Mouse (Mus musculus): ENCODE data around the gene Eif3i. TPM values are rescaled to one million over a fixed set of nuclear protein-coding genes. Genes with fewer than 3 reads are reported as not detected.

Gene Eif3i
- polyA plus RNA-seq, 1 experiment from 2014 or later: 200 TPM

DNA sequence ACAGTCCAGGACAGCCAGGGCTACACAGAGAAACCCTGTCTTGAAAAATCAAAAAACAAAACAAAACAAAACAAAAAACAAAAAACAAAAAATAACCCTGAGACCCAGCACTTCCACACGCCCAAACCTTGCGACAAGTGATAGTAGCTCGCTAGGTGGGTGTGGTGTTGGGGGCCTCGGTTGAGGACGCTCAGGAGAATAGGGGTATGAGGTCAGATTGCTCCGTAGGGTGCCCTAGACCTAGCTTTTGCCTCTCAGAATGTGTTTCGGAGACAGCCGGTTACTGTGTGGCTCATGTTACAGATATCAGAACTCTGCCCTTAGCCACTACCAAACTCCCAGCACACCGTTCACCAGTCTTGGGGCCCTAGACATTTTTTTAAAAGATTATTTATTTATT lies 14.7 kb downstream of the Eif3i start:
- ATAC-seq (replicated peaks; ENCODE audit: insufficient number of reproducible peaks, low FRiP score, low TSS enrichment): no peak
- 59% methylated on average over 9 of the region's 9 CpGs for WGBS (ENCODE audit: insufficient replicate concordance)
- no peak overlapping the region; the same call in 1 of the 2 replicates for H3K9ac ChIP-seq (ENCODE audit: low read depth, low read length)
- H3K27ac ChIP-seq (ENCODE audit: low read depth, low read length): no peak overlapping the region
- H3K36me3 ChIP-seq (ENCODE audit: control insufficient read depth, insufficient read depth, low read length): no peaks in the 10 kb centered on the region
- H3K4me3 ChIP-seq (ENCODE audit: low read depth, low read length): peak overlapping the region; percentile 55; the same call in 1 of the 2 replicates
- H3K27me3 ChIP-seq (ENCODE audit: control insufficient read depth, insufficient read depth, low read length): no peaks in the 10 kb centered on the region
- peak overlapping the region; percentile 79 for H3K4me2 ChIP-seq
- peaks cover 9% of the 10 kb centered on the region for H3K4me1 ChIP-seq (ENCODE audit: control insufficient read depth, insufficient read depth, low read length)
- no peaks in the 10 kb centered on the region for H3K9me3 ChIP-seq (replicated peaks; ENCODE audit: control insufficient read depth, low read length)

DNA sequence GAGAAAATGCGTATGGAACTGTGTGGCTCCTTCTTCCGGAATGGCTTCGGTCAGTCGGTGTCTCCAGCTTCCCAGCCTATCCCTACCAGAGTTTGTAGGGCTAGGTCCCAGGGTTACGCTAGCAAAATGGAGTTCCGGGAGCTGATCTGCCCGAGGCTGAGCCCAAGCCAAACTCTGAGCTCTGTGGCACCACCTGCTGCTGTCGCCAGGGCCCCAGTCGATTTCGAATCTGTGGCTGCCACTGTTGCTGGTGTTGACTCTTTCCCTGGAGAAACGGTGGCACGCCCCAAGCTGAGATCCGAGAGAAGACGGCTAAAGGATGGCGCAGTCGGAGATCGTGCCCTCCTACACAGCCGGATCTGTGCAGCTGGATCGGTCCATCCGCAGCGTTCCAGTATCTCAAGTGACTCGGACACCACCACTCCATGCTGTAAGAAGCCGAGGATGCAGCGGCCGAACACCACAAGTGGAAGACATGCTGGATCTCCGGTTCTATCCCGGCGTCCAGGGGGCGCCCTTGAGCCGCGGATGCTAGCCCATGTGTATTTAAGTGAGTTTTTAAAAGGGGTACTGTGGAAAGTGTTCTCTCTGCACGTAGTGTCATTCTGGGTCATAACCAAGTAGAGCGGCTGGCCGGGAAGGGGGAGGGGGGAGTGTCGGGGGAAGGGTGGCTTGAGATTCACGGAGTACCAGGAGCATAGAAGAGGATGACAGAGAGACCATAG lies 15.4 kb downstream of the Eif3i start:
- H3K4me3 ChIP-seq (ENCODE audit: low read depth, low read length): peak overlapping the region; percentile 55
- no peaks in the 10 kb centered on the region for H3K27me3 ChIP-seq (ENCODE audit: control insufficient read depth, insufficient read depth, low read length)
- peak; percentile 66 for ATAC-seq (replicated peaks; ENCODE audit: insufficient number of reproducible peaks, low FRiP score, low TSS enrichment)
- H3K27ac ChIP-seq (ENCODE audit: low read depth, low read length): peak overlapping the region; percentile 62
- peak overlapping the region; percentile 79 for H3K4me2 ChIP-seq
- peaks cover 9% of the 10 kb centered on the region for H3K4me1 ChIP-seq (ENCODE audit: control insufficient read depth, insufficient read depth, low read length)
- 3% methylated on average over 36 of the region's 36 CpGs for WGBS (ENCODE audit: insufficient replicate concordance)
- no peaks in the 10 kb centered on the region for H3K36me3 ChIP-seq (ENCODE audit: control insufficient read depth, insufficient read depth, low read length)
- peak overlapping the region; percentile 70 for H3K9ac ChIP-seq (ENCODE audit: low read depth, low read length)
- H3K9me3 ChIP-seq (replicated peaks; ENCODE audit: control insufficient read depth, low read length): no peaks in the 10 kb centered on the region

DNA sequence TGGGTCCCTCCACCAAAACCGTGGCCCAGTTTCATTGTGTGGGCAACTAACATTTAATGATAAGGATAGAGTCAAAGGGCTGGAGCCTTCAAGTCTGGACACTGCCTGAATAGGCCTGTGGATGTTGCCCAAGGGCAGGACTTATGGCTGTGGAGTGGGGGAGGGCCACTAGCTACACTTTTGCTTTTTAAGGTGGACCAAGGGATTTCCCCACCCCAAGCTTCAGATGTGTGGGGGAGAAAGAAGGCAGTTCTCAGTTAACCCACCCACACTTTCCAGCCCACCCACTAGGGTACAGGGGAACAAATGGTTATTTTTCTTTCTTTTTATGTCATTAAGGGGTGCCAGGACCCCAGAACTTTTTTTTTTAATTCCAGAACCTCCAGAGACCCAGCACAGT lies 16.1 kb downstream of the Eif3i start:
- 54% methylated on average over 1 of the region's 1 CpGs for WGBS (ENCODE audit: insufficient replicate concordance)
- Histone ChIP-seq H3K36me3 (ENCODE audit: control insufficient read depth, insufficient read depth, low read length) (no peaks in the 10 kb centered on the region), H3K9me3 (replicated peaks; ENCODE audit: control insufficient read depth, low read length) (no peaks in the 10 kb centered on the region), H3K9ac (ENCODE audit: low read depth, low read length) (peak overlapping the region; percentile 70), H3K27me3 (ENCODE audit: control insufficient read depth, insufficient read depth, low read length) (no peaks in the 10 kb centered on the region), H3K4me1 (ENCODE audit: control insufficient read depth, insufficient read depth, low read length) (peaks cover 9% of the 10 kb centered on the region), H3K4me2 (peak overlapping the region; percentile 79), H3K27ac (ENCODE audit: low read depth, low read length) (peak overlapping the region; percentile 62; the same call in 1 of the 2 replicates), H3K4me3 (ENCODE audit: low read depth, low read length) (peak overlapping the region; percentile 55)
- no peak for ATAC-seq (replicated peaks; ENCODE audit: insufficient number of reproducible peaks, low FRiP score, low TSS enrichment)

DNA sequence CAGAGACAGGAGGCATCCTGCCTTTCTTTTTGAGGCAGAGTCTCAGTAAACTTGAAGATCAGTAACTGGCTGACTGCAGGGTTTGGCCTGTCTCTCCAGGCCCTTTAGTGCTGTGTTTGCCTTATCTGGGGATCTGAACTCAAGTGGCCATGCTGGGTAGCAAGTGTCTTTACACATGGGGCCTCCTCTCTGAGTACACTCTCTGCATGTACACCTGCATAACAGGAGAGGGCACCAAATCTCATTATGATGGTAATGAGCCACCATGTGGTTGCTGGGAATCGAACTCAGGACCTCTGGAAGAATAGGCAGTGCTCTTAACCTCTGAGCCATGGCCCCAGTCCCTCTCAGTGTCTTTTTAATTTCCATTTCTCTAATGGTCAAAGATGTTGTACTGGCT lies 18.2 kb downstream of the Eif3i start:
- ATAC-seq (replicated peaks; ENCODE audit: insufficient number of reproducible peaks, low FRiP score, low TSS enrichment): no peak
- Histone ChIP-seq H3K4me3 (ENCODE audit: low read depth, low read length) (no peak overlapping the region), H3K4me1 (ENCODE audit: control insufficient read depth, insufficient read depth, low read length) (peaks cover 6% of the 10 kb centered on the region), H3K9me3 (replicated peaks; ENCODE audit: control insufficient read depth, low read length) (no peaks in the 10 kb centered on the region), H3K36me3 (ENCODE audit: control insufficient read depth, insufficient read depth, low read length) (no peaks in the 10 kb centered on the region), H3K27me3 (ENCODE audit: control insufficient read depth, insufficient read depth, low read length) (no peaks in the 10 kb centered on the region), H3K4me2 (no peak overlapping the region), H3K9ac (ENCODE audit: low read depth, low read length) (no peak overlapping the region), H3K27ac (ENCODE audit: low read depth, low read length) (no peak overlapping the region)
- WGBS (ENCODE audit: insufficient replicate concordance): 78% methylated on average over 1 of the region's 1 CpGs

DNA sequence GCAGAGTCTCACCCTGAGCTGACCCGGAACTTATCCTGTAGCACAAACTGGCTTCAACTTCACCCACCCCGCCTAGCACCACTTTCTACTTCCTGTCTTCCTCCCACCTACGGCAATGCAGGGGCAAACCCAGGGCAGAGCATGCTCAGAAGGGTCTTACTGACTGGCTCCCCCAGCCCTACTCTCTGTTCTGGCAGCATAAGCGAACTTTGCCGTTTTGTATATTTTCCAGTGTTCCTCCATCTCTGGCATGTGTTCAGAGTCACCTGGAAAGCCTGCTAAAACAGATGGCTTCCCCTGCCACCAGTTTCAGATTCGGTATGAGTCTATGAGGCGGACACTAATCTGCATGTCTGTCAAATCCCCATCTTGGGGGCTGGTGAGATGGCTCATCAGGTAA lies 20.1 kb downstream of the Eif3i start:
- H3K36me3 ChIP-seq (ENCODE audit: control insufficient read depth, insufficient read depth, low read length): no peaks in the 10 kb centered on the region
- no peak overlapping the region for H3K4me2 ChIP-seq
- H3K9me3 ChIP-seq (replicated peaks; ENCODE audit: control insufficient read depth, low read length): no peaks in the 10 kb centered on the region
- 66% methylated on average over 7 of the region's 7 CpGs for WGBS (ENCODE audit: insufficient replicate concordance)
- no peak overlapping the region; the same call in 1 of the 2 replicates for H3K27ac ChIP-seq (ENCODE audit: low read depth, low read length)
- no peak for ATAC-seq (replicated peaks; ENCODE audit: insufficient number of reproducible peaks, low FRiP score, low TSS enrichment)
- no peak overlapping the region for H3K4me3 ChIP-seq (ENCODE audit: low read depth, low read length)
- no peak overlapping the region for H3K9ac ChIP-seq (ENCODE audit: low read depth, low read length)
- peaks cover 9% of the 10 kb centered on the region for H3K4me1 ChIP-seq (ENCODE audit: control insufficient read depth, insufficient read depth, low read length)
- H3K27me3 ChIP-seq (ENCODE audit: control insufficient read depth, insufficient read depth, low read length): no peaks in the 10 kb centered on the region

DNA sequence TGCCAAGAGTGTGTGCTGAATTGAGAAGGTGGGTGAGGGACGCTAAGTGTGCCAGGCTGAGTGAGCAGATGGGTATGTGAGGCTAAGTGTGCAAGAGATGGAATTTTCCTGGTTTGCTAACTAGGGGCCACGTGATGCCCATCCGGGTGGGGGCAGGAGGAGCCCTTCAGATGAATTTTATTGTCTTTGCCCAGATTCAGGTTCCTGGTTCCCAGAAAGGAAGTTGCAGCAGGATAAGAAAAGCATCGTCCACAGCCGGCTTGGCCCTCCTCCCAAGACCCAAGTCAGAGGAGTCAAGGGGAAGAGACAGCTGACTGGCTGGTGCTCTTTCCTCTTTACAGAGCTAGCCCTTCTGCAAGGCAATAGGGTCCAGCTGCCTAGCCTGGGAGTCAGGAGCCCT lies 22.0 kb downstream of the Eif3i start, which contains the start of gene Fam167b:
TSS of gene Fam167b (minus strand) at position 84 of the 400 bp plus-strand sequence.
- Histone ChIP-seq H3K27me3 (ENCODE audit: control insufficient read depth, insufficient read depth, low read length) (no peaks in the 10 kb centered on the region), H3K4me2 (0 out of 2 replicates have a peak within 1 kb of the TSS, but pooled peaks have one; percentile 12), H3K9ac (ENCODE audit: low read depth, low read length) (no peak within 1 kb of the TSS), H3K9me3 (replicated peaks; ENCODE audit: control insufficient read depth, low read length) (no peaks in the 10 kb centered on the region), H3K36me3 (ENCODE audit: control insufficient read depth, insufficient read depth, low read length) (no peaks in the 10 kb centered on the region), H3K4me3 (ENCODE audit: low read depth, low read length) (no peak within 1 kb of the TSS), H3K27ac (ENCODE audit: low read depth, low read length) (peak within 1 kb of the TSS; percentile 50), H3K4me1 (ENCODE audit: control insufficient read depth, insufficient read depth, low read length) (peaks cover 6% of the 10 kb centered on the region; the same call in 1 of the 2 replicates)
- WGBS (ENCODE audit: insufficient replicate concordance): 67% methylated on average over 5 of the region's 5 CpGs
- ATAC-seq (replicated peaks; ENCODE audit: insufficient number of reproducible peaks, low FRiP score, low TSS enrichment): no peak

DNA sequence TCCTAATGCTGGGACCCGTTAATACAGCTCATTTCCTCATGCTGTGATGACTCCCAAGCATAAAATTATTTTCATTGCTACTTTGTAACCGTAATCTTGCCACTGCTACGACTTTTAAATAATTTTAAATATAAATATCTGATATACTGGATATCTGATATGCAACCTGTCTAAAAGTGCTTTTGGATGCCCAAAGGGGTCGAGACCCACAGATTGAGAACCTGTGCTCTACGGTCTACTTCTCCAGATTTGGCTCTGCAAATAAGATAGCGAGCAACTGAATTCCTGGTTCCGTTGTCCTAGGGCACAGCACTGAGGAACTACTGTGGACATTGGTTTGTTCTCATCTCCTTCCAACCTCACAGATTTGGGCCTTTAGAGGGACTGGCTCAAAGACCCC lies 22.8 kb downstream of the Eif3i start:
- Histone ChIP-seq H3K4me1 (ENCODE audit: control insufficient read depth, insufficient read depth, low read length) (peaks cover 6% of the 10 kb centered on the region; the same call in 1 of the 2 replicates), H3K4me2 (no peak overlapping the region), H3K27me3 (ENCODE audit: control insufficient read depth, insufficient read depth, low read length) (no peaks in the 10 kb centered on the region), H3K9me3 (replicated peaks; ENCODE audit: control insufficient read depth, low read length) (no peaks in the 10 kb centered on the region), H3K27ac (ENCODE audit: low read depth, low read length) (0 out of 2 replicates have a peak overlapping the region, but pooled peaks have one; percentile 50), H3K4me3 (ENCODE audit: low read depth, low read length) (no peak overlapping the region), H3K9ac (ENCODE audit: low read depth, low read length) (no peak overlapping the region), H3K36me3 (ENCODE audit: control insufficient read depth, insufficient read depth, low read length) (no peaks in the 10 kb centered on the region)
- ATAC-seq (replicated peaks; ENCODE audit: insufficient number of reproducible peaks, low FRiP score, low TSS enrichment): no peak
- 80% methylated on average over 7 of the region's 7 CpGs for WGBS (ENCODE audit: insufficient replicate concordance)

DNA sequence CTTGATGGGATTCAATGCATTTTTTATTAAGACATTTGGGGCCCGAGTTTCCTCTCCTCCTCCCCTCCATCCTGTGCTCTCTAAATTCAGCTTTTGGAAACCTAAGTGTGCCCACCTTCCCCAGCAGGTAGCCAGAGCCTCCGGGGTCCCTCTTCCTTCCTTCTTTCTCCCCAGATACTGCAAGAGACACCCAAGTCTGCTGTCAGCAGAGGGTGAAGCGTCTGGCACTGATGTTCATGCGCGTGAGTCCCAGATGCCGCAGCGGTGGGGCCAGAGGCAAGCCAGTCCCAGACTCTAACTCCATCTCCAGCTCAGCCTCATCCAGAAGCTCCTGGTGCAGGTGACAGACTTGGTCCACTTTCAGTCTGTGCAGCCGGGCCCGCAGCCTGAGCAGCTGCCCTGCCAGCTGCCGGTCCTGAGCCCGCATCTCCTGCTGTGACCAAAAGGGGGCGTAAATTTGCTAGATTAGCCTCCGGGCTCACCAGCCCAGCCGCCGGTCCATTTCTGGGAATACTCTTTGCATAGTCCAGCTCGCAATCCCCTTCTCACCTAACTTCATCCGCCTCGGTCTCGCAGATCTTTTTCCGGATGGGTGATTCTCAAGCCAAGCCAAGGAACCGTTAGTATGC lies 23.5 kb downstream of the Eif3i start:
- Histone ChIP-seq H3K4me1 (ENCODE audit: control insufficient read depth, insufficient read depth, low read length) (peaks cover 6% of the 10 kb centered on the region; the same call in 1 of the 2 replicates), H3K4me3 (ENCODE audit: low read depth, low read length) (no peak overlapping the region), H3K36me3 (ENCODE audit: control insufficient read depth, insufficient read depth, low read length) (no peaks in the 10 kb centered on the region), H3K27ac (ENCODE audit: low read depth, low read length) (no peak overlapping the region), H3K27me3 (ENCODE audit: control insufficient read depth, insufficient read depth, low read length) (no peaks in the 10 kb centered on the region), H3K9ac (ENCODE audit: low read depth, low read length) (no peak overlapping the region), H3K4me2 (0 out of 2 replicates have a peak overlapping the region, but pooled peaks have one; percentile 12), H3K9me3 (replicated peaks; ENCODE audit: control insufficient read depth, low read length) (no peaks in the 10 kb centered on the region)
- no peak for ATAC-seq (replicated peaks; ENCODE audit: insufficient number of reproducible peaks, low FRiP score, low TSS enrichment)
- WGBS (ENCODE audit: insufficient replicate concordance): 33% methylated on average over 21 of the region's 21 CpGs

Data from heart, embryonic 11.5 days (tissue).